Mouse (Mus musculus): Measurements from ENCODE around the gene Fsip1.

GRCm38 (mm10) chr2:118083652-118084051 is 173.1 kb downstream of the Fsip1 start:
- TF ChIP-seq POLR2A (IDR thresholded peaks at IDR 0.05; ENCODE audit: control insufficient read depth, low read depth, low read length): no peak
- TF ChIP-seq CTCF (IDR thresholded peaks at IDR 0.05; ENCODE audit: control insufficient read depth, insufficient read depth, insufficient replicate concordance, low read depth, low read length): no peak

All from testis, adult 2 months (tissue).